Mouse (Mus musculus): Measurements from ENCODE around the gene Kctd12. TPM values are rescaled to one million over a fixed set of nuclear protein-coding genes. Genes with fewer than 3 reads are reported as not detected.

Gene Kctd12
- polyA plus RNA-seq, 1 experiment from 2014 or later, result 15.9 TPM

GRCm38 (mm10) chr14:102979831-102980230 lies 2.6 kb downstream of the Kctd12 start:
- Histone ChIP-seq H3K4me3 (ENCODE audit: low read depth, low read length) (no peak overlapping the region), H3K9me3 (ENCODE audit: control insufficient read depth, low read length) (no peaks in the 10 kb centered on the region), H3K4me1 (replicated peaks; ENCODE audit: control insufficient read depth, insufficient read depth, low read length) (no peaks in the 10 kb centered on the region), H3K36me3 (ENCODE audit: control insufficient read depth, insufficient read depth, low read length) (no peaks in the 10 kb centered on the region), H3K27me3 (ENCODE audit: control insufficient read depth, insufficient read depth, low read length) (no peaks in the 10 kb centered on the region), H3K4me2 (replicated peaks; ENCODE audit: low read depth, low read length) (no peak overlapping the region; the same call in 1 of the 2 replicates), H3K27ac (ENCODE audit: low read depth, low read length) (no peak overlapping the region), H3K9ac (ENCODE audit: low read depth, low read length) (no peak overlapping the region)
- WGBS, result 26% methylated on average over 10 of the region's 10 CpGs
- DNase-seq (ENCODE audit: low spot score) (peak; percentile 20), ATAC-seq (ENCODE audit: low FRiP score) (no peak)

- no peaks in the 10 kb centered on the region for H3K9me3 ChIP-seq (ENCODE audit: control insufficient read depth, low read length)
- DNase-seq (ENCODE audit: low spot score) (no peak), ATAC-seq (ENCODE audit: low FRiP score) (no peak)
- H3K9ac ChIP-seq (ENCODE audit: low read depth, low read length), result no peak overlapping the region
- no peak overlapping the region for H3K27ac ChIP-seq (ENCODE audit: low read depth, low read length)
- no peaks in the 10 kb centered on the region for H3K27me3 ChIP-seq (ENCODE audit: control insufficient read depth, insufficient read depth, low read length)
- 92% methylated on average over 6 of the region's 6 CpGs for WGBS
- no peak overlapping the region for H3K4me3 ChIP-seq (ENCODE audit: low read depth, low read length)
- H3K4me1 ChIP-seq (replicated peaks; ENCODE audit: control insufficient read depth, insufficient read depth, low read length), result no peaks in the 10 kb centered on the region
- no peak overlapping the region for H3K4me2 ChIP-seq (replicated peaks; ENCODE audit: low read depth, low read length)
- H3K36me3 ChIP-seq (ENCODE audit: control insufficient read depth, insufficient read depth, low read length), result no peaks in the 10 kb centered on the region
Observed at GRCm38 (mm10) chr14:102975865-102976264, 6.6 kb downstream of the Kctd12 start.

GRCm38 (mm10) chr14:102968824-102969223 lies 13.6 kb downstream of the Kctd12 start:
- H3K9me3 ChIP-seq (ENCODE audit: control insufficient read depth, low read length), result no peaks in the 10 kb centered on the region
- H3K4me2 ChIP-seq (replicated peaks; ENCODE audit: low read depth, low read length), result no peak overlapping the region
- H3K4me3 ChIP-seq (ENCODE audit: low read depth, low read length), result no peak overlapping the region
- H3K36me3 ChIP-seq (ENCODE audit: control insufficient read depth, insufficient read depth, low read length), result no peaks in the 10 kb centered on the region
- H3K27ac ChIP-seq (ENCODE audit: low read depth, low read length), result no peak overlapping the region
- no peaks in the 10 kb centered on the region for H3K27me3 ChIP-seq (ENCODE audit: control insufficient read depth, insufficient read depth, low read length)
- no peaks in the 10 kb centered on the region for H3K4me1 ChIP-seq (replicated peaks; ENCODE audit: control insufficient read depth, insufficient read depth, low read length)
- ATAC-seq (ENCODE audit: low FRiP score) (no peak), DNase-seq (ENCODE audit: low spot score) (no peak)
- WGBS, result 69% methylated on average over 5 of the region's 5 CpGs
- H3K9ac ChIP-seq (ENCODE audit: low read depth, low read length), result no peak overlapping the region

GRCm38 (mm10) chr14:102966241-102966640 lies 16.2 kb downstream of the Kctd12 start:
- DNase-seq (ENCODE audit: low spot score) (no peak), ATAC-seq (ENCODE audit: low FRiP score) (no peak; the same call in 1 of the 2 replicates)
- H3K4me2 ChIP-seq (replicated peaks; ENCODE audit: low read depth, low read length), result no peak overlapping the region
- H3K4me1 ChIP-seq (replicated peaks; ENCODE audit: control insufficient read depth, insufficient read depth, low read length), result no peaks in the 10 kb centered on the region
- no peaks in the 10 kb centered on the region for H3K27me3 ChIP-seq (ENCODE audit: control insufficient read depth, insufficient read depth, low read length)
- H3K4me3 ChIP-seq (ENCODE audit: low read depth, low read length), result no peak overlapping the region
- H3K36me3 ChIP-seq (ENCODE audit: control insufficient read depth, insufficient read depth, low read length), result no peaks in the 10 kb centered on the region
- WGBS, result 58% methylated on average over 7 of the region's 7 CpGs
- H3K27ac ChIP-seq (ENCODE audit: low read depth, low read length), result no peak overlapping the region
- no peak overlapping the region for H3K9ac ChIP-seq (ENCODE audit: low read depth, low read length)
- H3K9me3 ChIP-seq (ENCODE audit: control insufficient read depth, low read length), result no peaks in the 10 kb centered on the region

GRCm38 (mm10) chr14:102965841-102966240 lies 16.6 kb downstream of the Kctd12 start:
- no peak for ATAC-seq (ENCODE audit: low FRiP score)

GRCm38 (mm10) chr14:102962019-102962418 lies 20.4 kb downstream of the Kctd12 start:
- no peaks in the 10 kb centered on the region for H3K9me3 ChIP-seq (ENCODE audit: control insufficient read depth, low read length)
- H3K27me3 ChIP-seq (ENCODE audit: control insufficient read depth, insufficient read depth, low read length), result no peaks in the 10 kb centered on the region
- H3K4me2 ChIP-seq (replicated peaks; ENCODE audit: low read depth, low read length), result no peak overlapping the region
- WGBS, result 78% methylated on average over 2 of the region's 2 CpGs
- no peak overlapping the region for H3K27ac ChIP-seq (ENCODE audit: low read depth, low read length)
- DNase-seq (ENCODE audit: low spot score) (no peak), ATAC-seq (ENCODE audit: low FRiP score) (no peak)
- H3K4me1 ChIP-seq (replicated peaks; ENCODE audit: control insufficient read depth, insufficient read depth, low read length), result no peaks in the 10 kb centered on the region
- H3K9ac ChIP-seq (ENCODE audit: low read depth, low read length), result no peak overlapping the region
- H3K4me3 ChIP-seq (ENCODE audit: low read depth, low read length), result no peak overlapping the region
- H3K36me3 ChIP-seq (ENCODE audit: control insufficient read depth, insufficient read depth, low read length), result no peaks in the 10 kb centered on the region

More at GRCm38 (mm10) chr14:102965841-102966240, 16.6 kb downstream of the Kctd12 start:
- no peak overlapping the region for H3K9ac ChIP-seq (ENCODE audit: low read depth, low read length)
- H3K4me1 ChIP-seq (replicated peaks; ENCODE audit: control insufficient read depth, insufficient read depth, low read length), result no peaks in the 10 kb centered on the region
- H3K9me3 ChIP-seq (ENCODE audit: control insufficient read depth, low read length), result no peaks in the 10 kb centered on the region
- H3K4me3 ChIP-seq (ENCODE audit: low read depth, low read length), result no peak overlapping the region
- no peak for DNase-seq (ENCODE audit: low spot score)
- H3K4me2 ChIP-seq (replicated peaks; ENCODE audit: low read depth, low read length), result no peak overlapping the region
- H3K27me3 ChIP-seq (ENCODE audit: control insufficient read depth, insufficient read depth, low read length), result no peaks in the 10 kb centered on the region
- 74% methylated on average over 1 of the region's 1 CpGs for WGBS
- no peak overlapping the region for H3K27ac ChIP-seq (ENCODE audit: low read depth, low read length)
- no peaks in the 10 kb centered on the region for H3K36me3 ChIP-seq (ENCODE audit: control insufficient read depth, insufficient read depth, low read length)

- no peaks in the 10 kb centered on the region for H3K9me3 ChIP-seq (ENCODE audit: control insufficient read depth, low read length)
- no peak for DNase-seq (ENCODE audit: low spot score)
- H3K4me3 ChIP-seq (ENCODE audit: low read depth, low read length), result no peak overlapping the region
- no peak for ATAC-seq (ENCODE audit: low FRiP score)
- H3K27me3 ChIP-seq (ENCODE audit: control insufficient read depth, insufficient read depth, low read length), result no peaks in the 10 kb centered on the region
- WGBS, result 33% methylated on average over 8 of the region's 8 CpGs
- H3K4me2 ChIP-seq (replicated peaks; ENCODE audit: low read depth, low read length), result no peak overlapping the region
- no peak overlapping the region for H3K27ac ChIP-seq (ENCODE audit: low read depth, low read length)
- H3K36me3 ChIP-seq (ENCODE audit: control insufficient read depth, insufficient read depth, low read length), result no peaks in the 10 kb centered on the region
- no peak overlapping the region for H3K9ac ChIP-seq (ENCODE audit: low read depth, low read length)
- H3K4me1 ChIP-seq (replicated peaks; ENCODE audit: control insufficient read depth, insufficient read depth, low read length), result no peaks in the 10 kb centered on the region
Observed at GRCm38 (mm10) chr14:102953511-102953910, 28.9 kb downstream of the Kctd12 start.

GRCm38 (mm10) chr14:102951974-102952373 lies 30.5 kb downstream of the Kctd12 start:
- no peak overlapping the region for H3K27ac ChIP-seq (ENCODE audit: low read depth, low read length)
- no peak overlapping the region for H3K9ac ChIP-seq (ENCODE audit: low read depth, low read length)
- no peaks in the 10 kb centered on the region for H3K27me3 ChIP-seq (ENCODE audit: control insufficient read depth, insufficient read depth, low read length)
- H3K9me3 ChIP-seq (ENCODE audit: control insufficient read depth, low read length), result no peaks in the 10 kb centered on the region
- ATAC-seq (ENCODE audit: low FRiP score) (no peak), DNase-seq (ENCODE audit: low spot score) (no peak)
- no peak overlapping the region for H3K4me3 ChIP-seq (ENCODE audit: low read depth, low read length)
- no peaks in the 10 kb centered on the region for H3K36me3 ChIP-seq (ENCODE audit: control insufficient read depth, insufficient read depth, low read length)
- H3K4me2 ChIP-seq (replicated peaks; ENCODE audit: low read depth, low read length), result no peak overlapping the region
- WGBS, result 74% methylated on average over 1 of the region's 1 CpGs
- H3K4me1 ChIP-seq (replicated peaks; ENCODE audit: control insufficient read depth, insufficient read depth, low read length), result no peaks in the 10 kb centered on the region

GRCm38 (mm10) chr14:102947796-102948195 lies 34.6 kb downstream of the Kctd12 start:
- no peaks in the 10 kb centered on the region for H3K36me3 ChIP-seq (ENCODE audit: control insufficient read depth, insufficient read depth, low read length)
- no peak overlapping the region for H3K27ac ChIP-seq (ENCODE audit: low read depth, low read length)
- no peak overlapping the region for H3K4me3 ChIP-seq (ENCODE audit: low read depth, low read length)
- 68% methylated on average over 2 of the region's 2 CpGs for WGBS
- no peaks in the 10 kb centered on the region for H3K9me3 ChIP-seq (ENCODE audit: control insufficient read depth, low read length)
- no peak for DNase-seq (ENCODE audit: low spot score)
- no peak overlapping the region for H3K4me2 ChIP-seq (replicated peaks; ENCODE audit: low read depth, low read length)
- H3K27me3 ChIP-seq (ENCODE audit: control insufficient read depth, insufficient read depth, low read length), result no peaks in the 10 kb centered on the region
- no peak for ATAC-seq (ENCODE audit: low FRiP score)
- no peaks in the 10 kb centered on the region for H3K4me1 ChIP-seq (replicated peaks; ENCODE audit: control insufficient read depth, insufficient read depth, low read length)
- no peak overlapping the region for H3K9ac ChIP-seq (ENCODE audit: low read depth, low read length)

Measured in hindbrain, embryonic 11.5 days (tissue).